Mouse (Mus musculus): ENCODE results near the gene Aire. TPM values are rescaled to one million over a fixed set of nuclear protein-coding genes. Genes with fewer than 3 reads are reported as not detected.
"Not testable (repeated sequence)": the region's sequence is repeated elsewhere in the genome, so short reads cannot be mapped to it uniquely, and the experiment has no call there.

The Aire gene
- polyA plus RNA-seq, 1 experiment from 2014 or later = 0.21 TPM

DNA sequence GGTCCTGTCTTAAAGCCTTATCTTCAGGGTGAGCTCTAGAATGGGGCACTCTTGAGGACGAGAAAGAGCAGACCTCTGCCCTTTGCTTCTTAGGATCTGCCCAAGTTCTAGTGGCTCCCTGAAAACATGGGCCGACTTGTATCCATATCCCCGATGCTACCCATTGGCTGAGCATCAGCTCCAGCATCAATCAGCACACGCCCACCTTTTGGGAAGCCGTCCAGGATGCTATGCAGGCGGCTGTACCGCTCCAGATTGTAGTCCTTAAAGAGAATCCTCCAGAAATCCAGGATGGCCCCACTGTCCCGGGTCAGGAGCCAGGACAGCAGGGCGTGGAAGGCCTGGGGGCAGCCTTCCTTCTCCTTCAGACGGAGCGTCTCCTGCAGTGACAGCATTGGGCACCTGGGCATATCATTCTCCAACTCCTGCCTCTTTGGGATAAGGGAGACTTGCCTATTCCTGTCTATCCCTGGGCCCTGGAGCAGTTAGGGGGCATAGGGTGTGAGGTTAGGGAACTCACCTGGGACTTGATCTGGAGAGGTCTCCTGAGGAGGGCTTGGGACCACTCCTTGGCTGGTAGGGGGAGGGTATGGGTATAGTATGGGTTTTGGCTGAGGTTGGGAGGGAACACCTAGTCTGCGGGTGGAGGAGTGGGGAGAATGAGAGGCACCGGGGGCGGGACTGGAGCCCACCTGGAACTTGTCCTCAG, 559 bp downstream of the Aire start:
- WGBS = 61% methylated on average over 14 of the region's 14 CpGs
- peaks cover 25% of the 10 kb centered on the region for H3K4me1 ChIP-seq

DNA sequence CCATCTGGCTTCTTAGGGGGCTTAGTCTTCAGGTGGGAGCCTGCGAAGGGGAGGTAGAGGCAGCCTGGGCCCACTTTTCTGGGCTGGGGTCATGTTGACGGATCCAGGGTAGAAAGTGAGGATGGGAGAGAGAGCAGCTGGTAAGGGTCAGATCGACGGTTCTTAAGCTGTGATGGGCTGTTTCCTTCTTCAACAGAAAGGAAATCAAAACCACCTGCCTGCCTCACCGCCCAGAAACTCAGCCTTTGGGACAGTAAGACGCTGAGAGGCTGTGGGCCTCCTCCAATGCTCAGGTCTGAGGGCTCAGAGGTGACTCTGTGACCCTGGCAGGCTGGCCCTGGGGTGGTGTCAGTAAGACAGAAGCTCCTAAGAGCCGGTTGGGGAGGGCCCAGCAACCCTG, 1.3 kb downstream of the Aire start:
- 42% methylated on average over 7 of the region's 7 CpGs for WGBS
- H3K27me3 ChIP-seq (ENCODE audit: low read depth, poor library complexity, severe bottlenecking) = peaks cover 23% of the 10 kb centered on the region
- no peaks in the 10 kb centered on the region for H3K36me3 ChIP-seq
- H3K27ac ChIP-seq = peak overlapping the region; percentile 64
- peak; percentile 42 for DNase-seq (ENCODE audit: low spot score)
- H3K9me3 ChIP-seq (replicated peaks) = no peaks in the 10 kb centered on the region
- no peak overlapping the region for H3K4me3 ChIP-seq
- peaks cover 25% of the 10 kb centered on the region for H3K4me1 ChIP-seq

More for the DNA sequence above, 559 bp downstream of the Aire start:
- no peaks in the 10 kb centered on the region for H3K36me3 ChIP-seq
- H3K9me3 ChIP-seq (replicated peaks) = no peaks in the 10 kb centered on the region
- peak overlapping the region; percentile 64; the same call in 1 of the 2 replicates for H3K27ac ChIP-seq
- no peak for DNase-seq (ENCODE audit: low spot score)
- peak overlapping the region; percentile 32 for H3K4me3 ChIP-seq
- peaks cover 23% of the 10 kb centered on the region for H3K27me3 ChIP-seq (ENCODE audit: low read depth, poor library complexity, severe bottlenecking)

- H3K27me3 ChIP-seq (ENCODE audit: low read depth, poor library complexity, severe bottlenecking) = peaks cover 23% of the 10 kb centered on the region
- no peak for DNase-seq (ENCODE audit: low spot score)
- no peak within 1 kb of the TSS for H3K4me3 ChIP-seq
- H3K4me1 ChIP-seq = peaks cover 25% of the 10 kb centered on the region
- H3K27ac ChIP-seq = peak within 1 kb of the TSS; percentile 64
- 94% methylated on average over 5 of the region's 5 CpGs for WGBS
- no peaks in the 10 kb centered on the region for H3K9me3 ChIP-seq (replicated peaks)
- H3K36me3 ChIP-seq = no peaks in the 10 kb centered on the region
Observed at GRCm38 (mm10) chr10:78041647-78042046, 1.8 kb downstream of the Aire start, which contains the start of gene Dnmt3l. Gene Dnmt3l, plus strand, starts transcription at chr10:78041947.

DNA sequence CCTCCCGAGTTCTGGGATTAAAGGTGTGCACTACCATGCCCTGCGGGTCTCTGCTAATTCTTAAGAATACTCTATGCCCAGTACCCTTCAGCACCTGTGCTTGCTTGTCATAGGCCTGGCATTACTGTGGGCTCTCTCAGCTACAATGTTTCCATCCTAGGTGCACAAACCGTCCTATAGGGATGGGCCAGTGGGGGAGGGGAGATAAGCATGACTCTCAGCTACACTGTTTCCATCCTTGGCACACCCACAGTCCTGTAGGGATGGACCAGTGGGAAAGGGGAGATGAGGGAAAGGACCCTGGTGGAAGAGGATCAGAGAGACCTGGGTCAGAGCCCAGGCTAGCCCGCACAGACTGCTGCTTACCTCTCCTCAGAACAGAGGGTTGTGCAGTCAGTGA, 6.3 kb downstream of the Aire start:
- WGBS = 80% methylated on average over 4 of the region's 4 CpGs
- no peak for DNase-seq (ENCODE audit: low spot score)
- no peaks in the 10 kb centered on the region for H3K9me3 ChIP-seq (replicated peaks)

GRCm38 (mm10) chr10:78031987-78032386, 11.4 kb downstream of the Aire start:
- WGBS = 84% methylated on average over 2 of the region's 2 CpGs
- Histone ChIP-seq H3K4me3 (no peak overlapping the region), H3K27ac (no peak overlapping the region), H3K27me3 (ENCODE audit: low read depth, poor library complexity, severe bottlenecking) (no peaks in the 10 kb centered on the region; the same call in 1 of the 2 replicates), H3K9me3 (replicated peaks) (no peaks in the 10 kb centered on the region), H3K36me3 (no peaks in the 10 kb centered on the region), H3K4me1 (no peaks in the 10 kb centered on the region)
- no peak for DNase-seq (ENCODE audit: low spot score)

More for the DNA sequence above, 6.3 kb downstream of the Aire start:
- H3K27ac ChIP-seq = no peak overlapping the region
- no peak overlapping the region for H3K4me3 ChIP-seq
- no peaks in the 10 kb centered on the region for H3K36me3 ChIP-seq
- no peaks in the 10 kb centered on the region; the same call in 1 of the 2 replicates for H3K27me3 ChIP-seq (ENCODE audit: low read depth, poor library complexity, severe bottlenecking)
- H3K4me1 ChIP-seq = peaks cover 7% of the 10 kb centered on the region

- WGBS = 84% methylated on average over 1 of the region's 1 CpGs
- H3K27me3 ChIP-seq (ENCODE audit: low read depth, poor library complexity, severe bottlenecking) = no peaks in the 10 kb centered on the region
- H3K27ac ChIP-seq = no peak overlapping the region
- no peaks in the 10 kb centered on the region for H3K4me1 ChIP-seq
- no peak for DNase-seq (ENCODE audit: low spot score)
- H3K9me3 ChIP-seq (replicated peaks) = no peaks in the 10 kb centered on the region
- H3K36me3 ChIP-seq = no peaks in the 10 kb centered on the region
- H3K4me3 ChIP-seq = no peak overlapping the region
Observed at GRCm38 (mm10) chr10:78029080-78029479, 14.3 kb downstream of the Aire start.

- peak; percentile 79 for DNase-seq (ENCODE audit: low spot score)
- H3K27me3 ChIP-seq (ENCODE audit: low read depth, poor library complexity, severe bottlenecking) = no peaks in the 10 kb centered on the region
- WGBS = 6% methylated on average over 5 of the region's 5 CpGs
- H3K36me3 ChIP-seq = no peaks in the 10 kb centered on the region
- no peaks in the 10 kb centered on the region for H3K9me3 ChIP-seq (replicated peaks)
- H3K27ac ChIP-seq = no peak overlapping the region
- H3K4me1 ChIP-seq = no peaks in the 10 kb centered on the region
- H3K4me3 ChIP-seq = no peak overlapping the region
Observed at GRCm38 (mm10) chr10:78028129-78028528, 15.3 kb downstream of the Aire start.

GRCm38 (mm10) chr10:78025453-78025852, 18.0 kb downstream of the Aire start:
- H3K4me3 ChIP-seq; H3K4me1 ChIP-seq; H3K27me3 ChIP-seq (ENCODE audit: low read depth, poor library complexity, severe bottlenecking); DNase-seq (ENCODE audit: low spot score); H3K9me3 ChIP-seq (replicated peaks); H3K27ac ChIP-seq; H3K36me3 ChIP-seq: not testable (repeated sequence)
- 80% methylated on average over 6 of the region's 8 CpGs for WGBS

GRCm38 (mm10) chr10:78019984-78020383, 23.4 kb downstream of the Aire start:
- H3K4me1 ChIP-seq; H3K4me3 ChIP-seq; H3K9me3 ChIP-seq (replicated peaks); H3K27me3 ChIP-seq (ENCODE audit: low read depth, poor library complexity, severe bottlenecking); DNase-seq (ENCODE audit: low spot score); H3K27ac ChIP-seq; H3K36me3 ChIP-seq: not testable (repeated sequence)
- 99% methylated on average over 7 of the region's 11 CpGs for WGBS

DNA sequence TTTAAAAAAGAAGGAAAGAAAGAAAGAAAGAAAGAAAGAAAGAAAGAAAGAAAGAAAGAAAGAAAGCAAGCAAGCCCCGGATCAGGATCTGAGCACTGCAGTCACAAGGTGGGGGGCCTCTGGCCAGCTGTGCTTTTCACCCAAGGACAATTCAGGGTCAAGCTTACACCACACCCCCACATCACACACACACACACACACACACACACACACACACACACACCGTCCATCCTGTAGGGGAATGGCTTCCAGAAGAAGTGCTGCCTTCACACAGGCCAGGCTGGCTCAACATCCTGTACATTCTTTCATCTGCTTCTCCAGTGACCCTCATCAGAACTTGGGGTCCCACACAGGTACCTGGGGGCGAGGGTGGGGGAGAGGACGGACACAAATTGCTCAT, 24.1 kb downstream of the Aire start:
- Histone ChIP-seq H3K9me3 (replicated peaks) (no peaks in the 10 kb centered on the region), H3K4me1 (peaks cover 6% of the 10 kb centered on the region), H3K27ac (no peak overlapping the region), H3K36me3 (no peaks in the 10 kb centered on the region), H3K4me3 (no peak overlapping the region), H3K27me3 (ENCODE audit: low read depth, poor library complexity, severe bottlenecking) (no peaks in the 10 kb centered on the region)
- DNase-seq (ENCODE audit: low spot score) = no peak
- 89% methylated on average over 4 of the region's 4 CpGs for WGBS

- Histone ChIP-seq H3K36me3 (no peaks in the 10 kb centered on the region), H3K27me3 (ENCODE audit: low read depth, poor library complexity, severe bottlenecking) (no peaks in the 10 kb centered on the region), H3K27ac (peak overlapping the region; percentile 53; the same call in 1 of the 2 replicates), H3K9me3 (replicated peaks) (no peaks in the 10 kb centered on the region), H3K4me3 (peak overlapping the region; percentile 42), H3K4me1 (peaks cover 6% of the 10 kb centered on the region)
- DNase-seq (ENCODE audit: low spot score) = peak; percentile 89
- 24% methylated on average over 19 of the region's 19 CpGs for WGBS
Observed at GRCm38 (mm10) chr10:78018797-78019203, 24.6 kb downstream of the Aire start.

DNA sequence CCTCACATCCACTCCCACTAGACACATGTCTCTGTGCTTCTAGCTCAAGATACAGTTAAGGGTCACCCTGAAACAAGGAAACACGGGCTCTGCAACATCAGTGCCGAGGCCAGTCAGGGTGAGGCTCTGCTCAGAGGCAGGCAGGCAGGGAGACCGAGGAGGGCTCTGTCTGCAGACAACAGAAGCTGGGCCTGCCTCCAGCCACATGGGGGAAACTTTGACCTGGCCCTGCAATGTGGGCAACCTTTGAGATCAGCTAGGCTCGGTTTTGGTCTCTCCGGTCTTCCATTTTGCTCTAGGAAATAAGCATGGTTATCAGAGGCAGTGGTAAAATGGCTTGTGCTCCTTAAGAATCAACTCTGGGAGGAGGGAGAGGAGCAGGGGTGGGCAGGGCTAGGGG, 27.0 kb downstream of the Aire start:
- Histone ChIP-seq H3K27ac (no peak overlapping the region), H3K36me3 (no peaks in the 10 kb centered on the region), H3K9me3 (replicated peaks) (no peaks in the 10 kb centered on the region), H3K27me3 (ENCODE audit: low read depth, poor library complexity, severe bottlenecking) (no peaks in the 10 kb centered on the region), H3K4me3 (no peak overlapping the region), H3K4me1 (peaks cover 6% of the 10 kb centered on the region)
- DNase-seq (ENCODE audit: low spot score) = no peak
- WGBS = 61% methylated on average over 5 of the region's 5 CpGs

DNA sequence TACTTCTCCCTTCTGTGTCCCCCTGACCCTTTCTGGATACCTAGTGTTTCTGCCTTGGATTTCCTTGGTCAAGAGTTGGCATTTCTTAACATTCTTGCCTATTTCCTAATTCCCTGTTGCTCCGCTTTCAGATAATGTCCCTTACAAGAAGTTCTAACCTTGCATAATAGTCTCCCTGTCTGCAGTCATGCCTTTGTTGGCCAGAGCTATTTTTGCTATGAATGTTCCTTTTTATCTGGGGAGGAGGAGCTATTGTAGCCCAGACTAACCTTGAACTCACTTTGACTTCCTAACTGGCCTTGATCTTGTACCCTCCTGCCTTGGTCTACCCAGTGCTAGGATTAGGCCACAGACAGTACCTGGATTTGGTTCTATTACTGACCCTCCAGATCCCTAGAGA, 27.9 kb downstream of the Aire start:
- Histone ChIP-seq H3K36me3 (no peaks in the 10 kb centered on the region), H3K9me3 (replicated peaks) (no peaks in the 10 kb centered on the region)

More for the DNA sequence above, 27.9 kb downstream of the Aire start:
- peaks cover 8% of the 10 kb centered on the region for H3K4me1 ChIP-seq
- no peak overlapping the region for H3K27ac ChIP-seq
- no peaks in the 10 kb centered on the region for H3K27me3 ChIP-seq (ENCODE audit: low read depth, poor library complexity, severe bottlenecking)
- no peak for DNase-seq (ENCODE audit: low spot score)
- WGBS = 93% methylated on average over 1 of the region's 1 CpGs
- no peak overlapping the region for H3K4me3 ChIP-seq

Measured in limb, embryonic 10.5 days (tissue).